8 mouse cellular contexts compared by ENCODE assay signal in genomic region chr4:140147857-140148695, GRCm38 (mm10).
DNase-seq lines count a peak whose midpoint lies in the region; ATAC-seq lines count a peak whose summit lies in the region.

No protein-coding gene starts in this region.

- no peaks in the 10 kb centered on the region for H3K36me3 ChIP-seq in midbrain, embryonic 14.5 days (ENCODE audit: control insufficient read depth, insufficient read depth, low read length)
- no peaks in the 10 kb centered on the region for H3K36me3 ChIP-seq in midbrain, embryonic 10.5 days
- no peaks in the 10 kb centered on the region for H3K36me3 ChIP-seq in heart, embryonic 12.5 days
- H3K36me3 ChIP-seq in neural tube, embryonic 14.5 days (ENCODE audit: control insufficient read depth, insufficient read depth, low read length): no peaks in the 10 kb centered on the region

- peak overlapping the region; percentile 9; the same call in 1 of the 2 replicates for H3K27ac ChIP-seq in midbrain, embryonic 14.5 days (replicated peaks; ENCODE audit: low read depth, low read length)
- no peak overlapping the region; the same call in 1 of the 2 replicates for H3K27ac ChIP-seq in midbrain, embryonic 10.5 days (replicated peaks)
- peak overlapping the region; percentile 74 for H3K27ac ChIP-seq in heart, embryonic 12.5 days (ENCODE audit: poor library complexity, severe bottlenecking)
- H3K27ac ChIP-seq in neural tube, embryonic 14.5 days (ENCODE audit: low read depth, low read length): no peak overlapping the region

- no peak overlapping the region for H3K4me3 ChIP-seq in midbrain, embryonic 14.5 days (replicated peaks; ENCODE audit: low read depth, low read length)
- no peak overlapping the region for H3K4me3 ChIP-seq in midbrain, embryonic 10.5 days
- no peak overlapping the region for H3K4me3 ChIP-seq in heart, embryonic 12.5 days
- no peak overlapping the region for H3K4me3 ChIP-seq in neural tube, embryonic 14.5 days (ENCODE audit: low read depth, low read length)

- H3K9me3 ChIP-seq in midbrain, embryonic 14.5 days (ENCODE audit: control insufficient read depth, low read length): no peaks in the 10 kb centered on the region
- peaks cover 6% of the 10 kb centered on the region for H3K9me3 ChIP-seq in midbrain, embryonic 10.5 days (replicated peaks)
- H3K9me3 ChIP-seq in heart, embryonic 12.5 days (replicated peaks): peaks cover 4% of the 10 kb centered on the region; the same call in 1 of the 2 replicates
- H3K9me3 ChIP-seq in neural tube, embryonic 14.5 days (ENCODE audit: control insufficient read depth, low read length): no peaks in the 10 kb centered on the region

- 60% methylated on average over 20 of the region's 20 CpGs for WGBS in midbrain, embryonic 14.5 days
- 79% methylated on average over 20 of the region's 20 CpGs for WGBS in midbrain, embryonic 10.5 days
- 62% methylated on average over 20 of the region's 20 CpGs for WGBS in heart, embryonic 12.5 days
- WGBS in neural tube, embryonic 14.5 days: 74% methylated on average over 20 of the region's 20 CpGs

- no peaks in the 10 kb centered on the region for H3K27me3 ChIP-seq in midbrain, embryonic 14.5 days (ENCODE audit: control insufficient read depth, insufficient read depth, low read length)
- H3K27me3 ChIP-seq in midbrain, embryonic 10.5 days (ENCODE audit: low read depth, poor library complexity, severe bottlenecking): 0 out of 2 replicates have a peak, but pooled peaks cover 4% of the 10 kb centered on the region
- peaks cover 24% of the 10 kb centered on the region; the same call in 1 of the 2 replicates for H3K27me3 ChIP-seq in heart, embryonic 12.5 days (replicated peaks)
- no peaks in the 10 kb centered on the region for H3K27me3 ChIP-seq in neural tube, embryonic 14.5 days (ENCODE audit: control insufficient read depth, insufficient read depth, low read length)

- no peak for ATAC-seq in midbrain, embryonic 14.5 days (ENCODE audit: low FRiP score, low TSS enrichment)
- ATAC-seq in heart, embryonic 12.5 days (ENCODE audit: insufficient number of reproducible peaks, low FRiP score): 0 out of 2 replicates have a peak, but pooled peaks have one; percentile 30
- ATAC-seq in neural tube, embryonic 14.5 days (ENCODE audit: low read depth): no peak
- no peak for ATAC-seq in CD4-positive, CD25-positive, alpha-beta regulatory T cell, adult 4 months
- ATAC-seq in activated CD4-positive, CD25-positive, alpha-beta regulatory T cell, adult 4 months: no peak

- no peak overlapping the region for H3K9ac ChIP-seq in midbrain, embryonic 14.5 days (replicated peaks; ENCODE audit: low read length)
- no peak overlapping the region; the same call in 1 of the 2 replicates for H3K9ac ChIP-seq in heart, embryonic 12.5 days
- 0 out of 2 replicates have a peak overlapping the region, but pooled peaks have one; percentile 25 for H3K9ac ChIP-seq in neural tube, embryonic 14.5 days (replicated peaks; ENCODE audit: low read depth, low read length)

- no peak overlapping the region for H3K4me2 ChIP-seq in midbrain, embryonic 14.5 days (ENCODE audit: low read length)
- no peak overlapping the region for H3K4me2 ChIP-seq in heart, embryonic 12.5 days
- H3K4me2 ChIP-seq in neural tube, embryonic 14.5 days (ENCODE audit: low read depth, low read length): no peak overlapping the region

- H3K4me1 ChIP-seq in midbrain, embryonic 14.5 days (ENCODE audit: control insufficient read depth, insufficient read depth, low read length): no peaks in the 10 kb centered on the region
- H3K4me1 ChIP-seq in midbrain, embryonic 10.5 days: peaks cover 14% of the 10 kb centered on the region
- peaks cover 20% of the 10 kb centered on the region for H3K4me1 ChIP-seq in heart, embryonic 12.5 days (replicated peaks)
- H3K4me1 ChIP-seq in neural tube, embryonic 14.5 days (ENCODE audit: control insufficient read depth, insufficient read depth, low read length): peaks cover 4% of the 10 kb centered on the region; the same call in 1 of the 2 replicates

- DNase-seq in midbrain, embryonic 14.5 days: peak; percentile 50
- DNase-seq in midbrain, embryonic 10.5 days (ENCODE audit: low spot score): no peak
- DNase-seq in cerebellum, postnatal 10 days: peak; percentile 88
- DNase-seq in spleen, postnatal 14 days (ENCODE audit: low spot score in 2 of 2): no peak

Comparison
In these comparisons a context has a peak if more than half of its experiments do, and no peak if none do; other contexts are left out.
1. DNase-seq: peak in midbrain, embryonic 14.5 days (single experiment) and cerebellum, postnatal 10 days (2 of 2); none in midbrain, embryonic 10.5 days (single experiment) and spleen, postnatal 14 days (0 of 2).
2. H3K27ac ChIP-seq: peak in midbrain, embryonic 14.5 days (single experiment) and heart, embryonic 12.5 days (single experiment); none in midbrain, embryonic 10.5 days (single experiment) and neural tube, embryonic 14.5 days (single experiment).